Mouse (Mus musculus) spleen, postnatal 10 days (tissue): ENCODE results near the gene Arid4a.

ENCODE experiments used
- DNase-seq, 2 experiments: peaks; one replicate each; pipeline ENCODE4 v3.0.0; 2021 to 2022; ENCODE audit warnings: low spot score in 2 of 2

Gene Arid4a

GRCm38 (mm10) chr12:71015363-71016210, at the start of gene Arid4a:
TSS of gene Arid4a (plus strand) at chr12:71015990.
- DNase-seq: peak; percentile 91 to 96

DNA sequence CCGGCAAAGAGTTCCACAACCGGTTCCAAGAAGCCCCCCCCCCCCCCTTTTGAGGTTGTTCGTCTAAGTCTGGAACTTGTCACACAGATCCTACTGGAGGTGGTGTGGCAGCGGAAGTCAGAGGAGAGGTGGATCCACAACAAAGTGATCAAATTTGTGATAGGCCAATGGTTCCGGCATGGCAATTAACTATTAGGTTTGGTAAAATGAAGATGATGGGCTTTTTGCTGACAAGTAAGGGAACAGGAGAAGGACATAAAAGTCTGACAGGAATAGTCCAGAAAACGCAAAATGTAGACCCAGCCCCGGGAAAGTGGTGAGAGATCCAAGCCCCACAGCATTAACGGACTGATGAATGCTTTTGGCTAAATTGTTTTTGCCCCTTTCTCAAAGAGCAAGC, 48.2 kb upstream of the Arid4a start:
- peak in 1 of 2 experiments; percentile 17 for DNase-seq

DNA sequence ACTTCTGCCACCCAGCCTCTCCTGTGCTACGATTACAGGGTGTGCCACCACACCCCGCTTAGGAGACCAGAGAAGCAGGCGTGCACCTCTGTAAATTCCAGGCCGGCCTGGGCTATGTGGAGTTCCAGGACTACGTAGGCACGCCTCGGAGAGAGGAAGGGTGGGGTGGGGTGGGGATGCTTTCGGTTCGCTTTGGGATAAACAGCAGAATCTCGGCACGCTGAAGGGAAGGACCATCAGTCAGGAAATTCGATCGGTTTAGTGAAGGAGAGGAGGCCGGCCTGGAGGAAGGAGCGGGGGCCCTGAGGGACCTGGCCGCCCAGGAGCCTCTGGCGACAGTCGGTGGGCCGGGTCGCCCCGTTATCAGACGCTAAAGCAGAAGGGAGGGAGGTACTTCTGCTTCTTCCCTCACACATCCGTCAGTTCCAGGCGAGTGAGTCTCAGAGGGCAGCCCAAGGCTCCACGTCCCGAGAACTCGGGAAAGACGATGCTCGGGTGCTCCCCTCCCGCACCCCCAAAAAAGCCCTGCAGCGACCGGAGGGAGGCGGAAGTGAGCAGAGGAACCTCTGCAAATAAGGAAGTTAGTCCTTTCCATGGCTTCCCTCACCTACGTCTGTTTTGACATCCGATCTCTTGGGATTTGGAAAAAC, 47.5 kb upstream of the Arid4a start:
- DNase-seq: peak; percentile 82 to 88

DNA sequence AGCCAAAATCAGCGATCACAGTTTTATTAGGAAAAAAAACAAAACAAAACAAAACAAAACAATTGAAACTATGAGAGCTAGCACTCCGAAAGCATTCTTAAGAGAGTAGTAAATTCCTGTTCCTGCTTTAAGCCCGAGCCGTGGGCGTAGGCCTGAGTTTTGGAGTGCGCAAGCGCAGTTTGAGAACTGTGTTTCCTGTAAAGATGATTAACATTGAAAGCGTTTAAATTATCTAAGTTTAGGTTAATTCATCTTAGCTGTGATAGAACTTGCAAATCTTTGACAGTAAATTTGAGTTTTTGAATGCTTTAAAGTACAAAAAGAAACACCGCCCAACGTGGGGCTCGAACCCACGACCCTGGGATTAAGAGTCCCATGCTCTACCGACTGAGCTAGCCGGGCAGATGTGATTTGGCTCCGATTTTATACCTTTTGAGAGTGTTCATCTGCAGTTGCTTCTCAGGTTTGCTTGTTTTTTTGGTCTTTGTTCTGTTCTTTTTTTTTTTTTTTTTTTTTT, 46.9 kb upstream of the Arid4a start:
- DNase-seq: peak; percentile 87 to 88

DNA sequence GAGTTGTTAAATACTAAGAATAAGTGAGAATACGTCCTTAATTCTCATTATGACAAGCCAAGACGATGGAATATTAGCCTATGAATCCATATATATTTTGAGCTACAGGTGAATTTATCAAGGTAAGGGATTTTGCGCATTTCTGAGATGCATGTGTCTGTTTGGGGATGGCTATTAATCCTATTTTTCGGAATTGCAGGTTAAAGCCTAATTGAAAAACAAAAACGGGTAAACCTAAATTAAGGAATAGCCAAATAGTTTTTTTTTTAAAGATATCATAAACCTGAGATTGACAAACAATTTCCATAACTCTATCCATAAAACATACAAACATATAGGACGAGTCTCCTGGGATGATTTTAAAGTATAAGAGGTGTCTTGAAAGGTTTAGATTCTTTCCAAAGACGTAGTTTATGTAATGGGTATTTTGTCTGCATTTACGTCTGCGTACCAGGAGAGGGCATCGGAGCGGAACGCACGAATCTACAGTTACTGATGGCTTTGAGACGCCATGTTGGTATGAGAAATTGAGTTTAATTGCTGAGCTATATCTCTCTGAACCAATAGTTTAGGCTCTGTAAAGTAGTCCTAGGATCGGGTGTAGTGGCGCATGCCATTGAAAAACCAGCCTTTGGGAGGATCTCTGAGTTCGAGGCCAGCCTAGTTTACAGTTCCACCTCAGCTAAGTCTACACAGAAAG, 46.2 kb upstream of the Arid4a start:
- peak; percentile 45 to 82 for DNase-seq

DNA sequence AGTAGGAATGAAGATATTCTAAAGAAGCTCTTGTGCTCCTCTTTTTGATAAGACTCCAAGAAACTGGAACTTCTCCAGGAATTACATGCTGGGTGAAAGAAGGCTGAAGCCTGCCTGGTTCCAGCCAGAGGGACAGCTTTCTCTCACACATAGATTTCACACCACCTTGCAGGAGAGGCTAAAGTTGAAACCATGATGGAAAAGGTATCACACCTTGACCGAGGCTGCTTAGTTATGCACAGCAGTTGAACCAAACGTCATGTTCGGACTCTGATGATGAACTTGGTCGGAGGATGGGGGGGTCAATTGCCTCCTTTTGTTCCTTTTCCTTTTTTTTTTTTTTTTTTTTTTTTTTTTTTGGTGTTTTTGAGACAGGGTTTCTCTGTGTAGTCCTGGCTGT, 42.0 kb upstream of the Arid4a start:
- DNase-seq: no peak

- DNase-seq: peak; percentile 88 to 91
These were observed 41.1 kb upstream of the Arid4a start, which contains the start of gene Psma3 for GRCm38 (mm10) chr12:70974441-70975266. TSS of gene Psma3 (plus strand) at chr12:70974621.

DNA sequence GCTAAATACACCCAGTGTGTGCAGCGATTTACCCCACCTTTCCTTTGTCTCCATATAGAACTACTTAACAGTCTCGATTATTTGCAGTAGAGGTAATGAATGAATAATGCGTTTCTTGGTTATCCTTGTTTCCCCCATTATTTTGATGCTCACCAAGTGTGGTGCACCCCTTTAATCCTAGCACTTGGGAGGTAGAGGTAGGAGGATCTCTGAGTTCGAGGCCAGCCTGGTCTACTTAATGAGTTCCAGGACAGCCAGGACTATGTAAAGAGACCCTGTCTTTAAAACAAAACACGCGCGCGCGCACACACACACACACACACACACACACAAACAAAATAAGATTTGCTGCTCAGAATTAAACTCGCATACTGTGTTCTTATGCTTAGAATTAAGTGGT, 40.4 kb upstream of the Arid4a start:
- peak; percentile 11 to 40 for DNase-seq

DNA sequence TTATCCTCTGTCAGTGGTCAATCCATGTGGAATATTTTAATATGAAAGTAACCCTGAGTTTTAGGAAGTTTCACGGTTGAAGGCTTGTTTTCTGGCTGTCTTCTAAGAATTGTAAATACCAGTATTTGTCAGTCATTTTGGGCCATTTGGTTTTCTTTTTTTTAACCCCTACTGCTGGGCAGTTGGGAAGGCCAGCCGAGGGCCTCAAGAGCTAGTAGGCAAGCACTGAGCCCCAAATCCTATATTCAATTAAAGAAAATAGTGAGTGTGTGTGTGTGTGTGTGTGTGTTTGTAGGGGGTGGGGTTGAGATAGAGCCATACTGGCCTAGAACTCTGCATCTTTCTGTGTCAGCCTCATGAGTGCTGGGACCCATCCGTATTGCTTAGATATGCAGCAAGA, 39.9 kb upstream of the Arid4a start:
- no peak for DNase-seq

DNA sequence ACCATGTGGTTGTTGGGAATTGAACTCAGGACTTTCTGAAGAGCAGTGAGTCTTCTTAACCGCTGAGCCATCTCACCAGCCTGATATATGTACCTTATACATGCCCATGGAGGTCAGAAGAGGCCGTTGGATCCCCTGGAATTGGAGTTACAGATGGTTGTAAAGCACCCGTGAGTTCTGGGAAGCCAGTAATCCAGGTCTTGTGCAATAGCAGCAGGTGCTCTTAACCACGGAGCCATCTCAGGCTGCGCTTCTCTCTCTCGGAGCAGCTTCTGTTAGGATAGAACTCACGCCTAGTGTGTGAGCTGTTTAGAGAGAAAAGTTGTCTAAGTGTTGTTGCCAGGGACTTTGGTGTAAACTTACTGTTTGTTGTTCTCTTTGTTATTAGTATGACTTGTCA, 37.4 kb upstream of the Arid4a start:
- no peak for DNase-seq

GRCm38 (mm10) chr12:70984855-70985550, 30.8 kb upstream of the Arid4a start:
- DNase-seq: no peak

DNA sequence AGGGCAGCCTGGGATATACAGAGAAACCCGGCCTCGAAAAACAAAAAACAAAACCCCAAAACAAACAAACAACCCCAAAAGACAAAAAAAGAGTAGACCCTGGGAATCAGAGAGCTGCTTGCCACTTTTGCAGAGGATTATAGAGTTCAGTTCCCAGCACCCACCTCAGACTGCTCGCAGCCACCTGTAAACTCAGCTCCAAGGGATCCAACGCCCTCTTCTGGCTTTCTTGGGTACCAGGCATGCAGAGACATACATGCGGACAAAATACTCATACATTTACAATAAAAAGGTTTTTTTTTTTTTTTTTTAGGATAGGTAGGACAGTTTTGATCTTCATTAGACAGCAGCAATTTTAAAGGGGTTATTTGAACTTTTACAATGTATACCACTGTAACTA, 18.6 kb upstream of the Arid4a start:
- DNase-seq: no peak

DNA sequence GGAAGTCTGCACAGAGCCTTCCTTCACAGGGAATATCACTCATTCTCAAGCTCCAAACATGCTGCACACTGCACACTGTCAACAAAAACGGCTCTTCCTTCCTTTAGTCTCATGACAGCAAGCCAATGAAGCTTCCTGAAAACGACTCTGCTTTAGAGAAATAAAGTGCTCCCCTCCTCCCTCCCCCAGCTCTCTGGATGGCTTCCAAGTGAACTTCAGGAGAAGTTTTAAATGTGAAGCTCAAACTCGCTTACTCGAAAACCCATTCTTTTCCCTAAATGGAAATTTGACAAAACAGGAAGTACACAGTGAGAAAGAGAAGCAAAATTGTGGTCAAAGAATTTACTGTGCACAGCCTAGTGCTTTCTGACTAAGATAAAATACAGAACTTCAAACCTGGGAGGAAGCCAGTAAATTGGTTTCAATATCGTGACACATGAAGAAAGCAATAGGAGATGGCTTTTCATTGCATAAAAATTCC, 16.3 kb upstream of the Arid4a start:
- peak in 1 of 2 experiments; percentile 43 for DNase-seq

DNA sequence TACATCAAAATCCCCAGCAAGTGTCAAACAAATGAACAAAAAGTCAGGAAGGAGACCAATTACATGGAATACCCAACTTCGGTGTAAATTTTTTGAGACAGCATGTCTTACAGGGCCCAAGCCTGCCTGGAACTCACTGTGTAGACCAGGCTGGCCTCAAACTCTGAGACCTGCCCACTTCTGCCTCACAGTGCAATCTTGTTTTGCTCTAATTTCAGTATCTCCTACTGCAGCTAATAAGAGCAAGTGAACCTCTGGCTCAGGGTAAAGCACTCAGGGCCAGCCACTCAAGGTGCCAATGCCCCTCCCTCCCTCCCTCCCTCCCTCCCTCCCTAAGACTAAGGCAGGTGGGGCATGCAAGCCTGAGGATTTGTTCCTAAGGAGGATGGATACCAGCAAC, 15.4 kb upstream of the Arid4a start:
- DNase-seq: no peak

GRCm38 (mm10) chr12:71001456-71001855, 14.3 kb upstream of the Arid4a start:
- DNase-seq: no peak

DNA sequence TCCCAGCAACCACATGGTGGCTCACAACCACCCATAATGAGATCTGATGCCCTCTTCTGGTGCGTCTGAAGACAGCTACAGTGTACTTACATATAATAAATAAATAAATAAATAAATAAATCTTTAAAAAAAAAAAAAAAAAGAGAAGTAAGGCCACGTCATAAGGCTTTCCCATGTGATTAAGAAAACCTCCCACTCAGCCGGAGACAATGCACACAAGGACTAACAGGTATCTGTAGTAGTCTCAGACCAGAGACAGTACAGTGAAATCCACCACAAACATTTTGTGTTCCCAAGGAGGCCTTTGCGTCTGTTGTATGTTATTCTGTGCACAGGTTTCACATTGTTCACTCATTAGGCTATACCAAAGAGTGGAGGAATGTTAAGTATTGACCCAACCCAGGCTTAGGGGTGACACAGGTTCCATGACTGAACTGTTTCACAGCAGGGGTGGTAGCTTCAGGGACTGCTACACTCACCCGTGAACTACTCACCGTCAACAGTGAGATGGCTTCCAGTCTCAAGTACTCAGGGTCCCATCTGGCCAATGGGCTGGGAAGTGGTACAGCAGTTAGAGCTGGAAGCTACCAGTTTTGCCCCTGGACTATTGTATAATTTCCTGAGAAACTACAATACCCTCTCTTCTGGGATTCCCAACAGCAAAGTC, 11.9 kb upstream of the Arid4a start:
- no peak for DNase-seq

- no peak for DNase-seq
These were observed 9.6 kb upstream of the Arid4a start for GRCm38 (mm10) chr12:71006141-71006540.

DNA sequence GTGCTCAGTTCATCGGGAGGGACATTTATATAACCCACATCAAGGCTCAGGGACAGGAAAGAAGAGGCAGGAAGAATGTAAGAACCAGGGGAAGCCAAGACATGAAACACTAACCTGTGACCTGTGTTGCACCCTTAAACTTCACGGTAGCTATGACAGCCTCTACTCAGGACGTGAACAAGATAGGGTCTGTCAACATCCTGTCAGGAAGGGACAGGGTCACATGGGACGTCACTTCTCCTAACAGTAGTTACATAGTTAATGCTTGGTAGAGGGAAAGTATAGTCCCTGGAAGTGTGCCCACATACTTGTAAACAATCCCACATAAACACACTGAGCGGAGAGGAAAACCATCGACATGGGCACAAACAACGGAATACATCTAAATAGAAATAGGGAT, 8.9 kb upstream of the Arid4a start:
- no peak for DNase-seq

GRCm38 (mm10) chr12:71009769-71010168, 6.0 kb upstream of the Arid4a start:
- no peak for DNase-seq

DNA sequence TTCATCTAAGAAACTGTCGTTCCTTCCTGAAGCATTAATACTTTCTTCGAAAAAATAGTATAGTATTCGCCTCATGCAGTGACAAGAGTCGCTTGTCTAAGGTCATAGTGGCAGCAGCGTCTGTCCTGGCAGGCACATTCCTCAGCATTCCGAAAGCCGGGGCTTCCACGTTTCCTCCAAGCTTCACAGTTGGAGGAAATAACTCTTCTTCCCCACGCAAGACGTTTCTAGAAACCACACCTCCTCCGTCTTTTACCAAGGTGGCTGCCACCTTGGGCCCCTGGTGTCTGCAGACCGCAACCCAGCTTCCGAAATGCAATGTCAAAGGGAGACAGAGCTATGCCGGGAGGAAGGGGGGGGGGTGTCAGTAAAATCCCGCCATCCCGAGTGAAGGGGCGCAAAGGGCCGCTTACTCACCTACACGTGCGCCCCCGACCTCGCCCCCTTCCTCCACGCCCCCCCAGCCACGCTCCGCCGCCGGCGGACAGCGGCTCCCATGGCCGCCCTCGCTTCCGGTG, 886 bp upstream of the Arid4a start:
- DNase-seq: no peak
